Mouse (Mus musculus): ENCODE measurements around the gene Parp11. TPM values are rescaled to one million over a fixed set of nuclear protein-coding genes. Genes with fewer than 3 reads are reported as not detected.

Parp11 gene
- total RNA-seq, 2 experiments from 2014 or later = 35.5 to 38.8 TPM

- DNase-seq (ENCODE audit: extremely low spot score in 1 of 2, low spot score in 1 of 2) = no peak
Measured at GRCm38 (mm10) chr6:127447686-127448460, 1.2 kb downstream of the Parp11 start.

DNA sequence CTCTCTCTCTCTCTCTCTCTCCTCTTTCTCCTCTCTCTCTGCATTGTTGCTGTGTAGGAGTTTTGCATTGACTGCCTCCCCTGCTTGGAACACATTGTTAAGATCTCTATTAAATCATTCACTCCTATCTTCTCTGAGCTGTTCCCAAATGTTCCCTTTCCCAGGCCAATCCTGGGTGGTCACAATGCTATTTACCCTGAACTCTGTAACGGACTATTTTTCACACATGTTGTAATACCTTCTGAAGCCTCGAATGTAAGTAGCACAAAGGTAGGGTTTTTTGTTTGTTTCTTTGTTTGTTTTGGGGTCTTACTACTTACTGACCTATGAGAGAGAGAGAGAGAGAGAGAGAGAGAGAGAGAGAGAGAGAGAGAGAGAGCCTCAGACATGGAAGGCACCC, 2.2 kb downstream of the Parp11 start:
- DNase-seq (ENCODE audit: extremely low spot score in 1 of 2, low spot score in 1 of 2) = no peak

GRCm38 (mm10) chr6:127449531-127450422, 3.1 kb downstream of the Parp11 start:
- DNase-seq (ENCODE audit: extremely low spot score in 1 of 2, low spot score in 1 of 2) = no peak

GRCm38 (mm10) chr6:127453407-127454343, 7.0 kb downstream of the Parp11 start:
- peak; percentile 78 to 90 for DNase-seq (ENCODE audit: extremely low spot score in 1 of 2, low spot score in 1 of 2)

DNA sequence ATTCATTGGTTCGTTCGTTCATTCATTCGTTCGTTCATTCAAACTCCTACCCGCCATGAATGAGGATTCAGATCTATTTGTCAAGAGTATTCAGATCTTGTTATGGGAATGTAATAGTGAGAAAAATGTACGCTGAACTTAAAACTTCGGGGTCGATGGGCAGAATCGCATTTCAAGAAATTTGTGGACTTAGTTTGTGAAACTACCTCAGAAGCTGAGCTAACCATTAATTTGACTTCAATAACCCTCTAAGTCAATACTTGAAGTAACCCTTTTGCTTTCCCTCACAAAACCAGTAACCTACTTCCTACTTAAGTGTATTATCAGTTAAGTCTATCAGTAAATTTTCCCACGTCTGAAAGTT, 7.7 kb downstream of the Parp11 start:
- DNase-seq (ENCODE audit: extremely low spot score in 1 of 2, low spot score in 1 of 2) = no peak

DNA sequence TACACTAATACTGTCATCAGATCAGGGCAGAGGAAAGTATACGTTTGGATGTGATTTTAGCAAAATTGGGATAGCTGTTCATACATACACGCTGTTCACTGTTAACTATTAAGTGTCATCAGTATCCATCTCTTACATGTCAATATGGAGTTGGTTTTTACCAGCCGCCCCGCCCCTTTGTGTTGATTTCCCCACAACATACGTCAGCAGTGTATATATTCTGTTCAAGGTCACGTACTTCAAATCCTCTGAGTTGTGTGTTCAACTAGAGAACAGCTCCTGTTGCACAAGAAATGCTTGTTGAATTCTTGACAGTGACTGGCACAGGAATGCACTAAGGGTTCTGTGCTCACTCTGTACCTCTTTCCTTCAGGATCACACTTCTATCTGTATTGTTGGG, 8.2 kb downstream of the Parp11 start:
- no peak for DNase-seq (ENCODE audit: extremely low spot score in 1 of 2, low spot score in 1 of 2)

DNA sequence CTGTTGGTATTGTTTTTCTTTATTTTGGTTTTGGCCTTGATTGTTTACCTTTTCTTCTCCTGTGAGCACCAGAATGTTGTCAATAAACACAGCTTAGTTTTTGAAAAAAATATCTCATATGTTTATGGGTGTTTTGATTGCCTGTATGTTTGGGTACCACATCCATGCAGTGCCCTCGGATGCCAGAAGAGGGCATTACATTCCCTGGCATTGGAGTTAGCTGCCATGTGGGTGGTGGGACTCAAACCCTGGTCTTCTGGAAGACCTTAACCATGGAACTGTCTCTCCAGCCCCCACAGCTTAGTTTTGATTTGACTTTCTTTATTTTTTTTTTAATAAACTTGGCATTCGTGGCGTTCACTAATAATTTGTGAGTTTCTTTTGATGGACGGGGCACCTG, 8.8 kb downstream of the Parp11 start:
- DNase-seq (ENCODE audit: extremely low spot score in 1 of 2, low spot score in 1 of 2) = no peak

DNA sequence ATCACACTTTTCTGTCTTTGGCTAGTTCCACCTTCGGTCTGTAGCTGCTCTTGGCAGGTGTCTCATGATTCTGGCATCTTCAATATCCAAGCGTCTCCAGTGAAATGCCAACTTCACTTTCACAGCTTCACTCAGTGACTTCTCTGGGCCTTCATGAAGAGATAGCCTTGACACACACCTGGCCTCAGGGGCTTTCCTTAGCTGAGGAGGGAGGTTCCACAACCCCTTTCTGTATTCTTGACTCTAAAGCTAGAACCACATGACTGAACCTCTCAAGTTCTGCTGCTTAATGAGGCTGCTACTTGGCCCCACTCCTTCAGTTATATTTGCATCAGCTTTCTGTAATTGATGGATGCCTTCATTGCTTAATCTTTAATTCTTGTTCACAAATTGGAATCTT, 10.1 kb downstream of the Parp11 start:
- DNase-seq (ENCODE audit: extremely low spot score in 1 of 2, low spot score in 1 of 2) = no peak

DNA sequence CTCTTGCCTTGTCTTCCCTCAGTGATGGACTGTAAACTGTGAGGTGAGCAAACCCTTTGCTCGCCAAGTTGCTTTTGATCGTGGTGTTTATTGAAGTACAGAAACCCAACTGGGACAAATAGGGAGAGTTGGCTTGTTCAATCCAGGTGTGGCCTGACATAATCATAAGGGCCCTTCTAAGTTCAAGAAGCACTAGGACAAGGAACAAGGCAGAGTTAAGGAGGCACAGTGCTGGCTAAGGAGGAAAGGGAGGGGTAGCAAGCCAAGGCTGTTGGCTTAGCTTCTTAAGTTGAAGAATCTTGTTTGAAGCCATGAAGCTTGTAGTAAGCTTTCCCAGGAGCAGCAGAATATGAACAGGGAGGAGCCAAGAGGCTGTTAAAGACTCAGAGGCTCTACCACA, 13.1 kb downstream of the Parp11 start:
- no peak for DNase-seq (ENCODE audit: extremely low spot score in 1 of 2, low spot score in 1 of 2)

GRCm38 (mm10) chr6:127461491-127461890, 14.9 kb downstream of the Parp11 start:
- no peak for DNase-seq (ENCODE audit: extremely low spot score in 1 of 2, low spot score in 1 of 2)

GRCm38 (mm10) chr6:127462251-127462650, 15.6 kb downstream of the Parp11 start:
- DNase-seq (ENCODE audit: extremely low spot score in 1 of 2, low spot score in 1 of 2) = no peak

DNA sequence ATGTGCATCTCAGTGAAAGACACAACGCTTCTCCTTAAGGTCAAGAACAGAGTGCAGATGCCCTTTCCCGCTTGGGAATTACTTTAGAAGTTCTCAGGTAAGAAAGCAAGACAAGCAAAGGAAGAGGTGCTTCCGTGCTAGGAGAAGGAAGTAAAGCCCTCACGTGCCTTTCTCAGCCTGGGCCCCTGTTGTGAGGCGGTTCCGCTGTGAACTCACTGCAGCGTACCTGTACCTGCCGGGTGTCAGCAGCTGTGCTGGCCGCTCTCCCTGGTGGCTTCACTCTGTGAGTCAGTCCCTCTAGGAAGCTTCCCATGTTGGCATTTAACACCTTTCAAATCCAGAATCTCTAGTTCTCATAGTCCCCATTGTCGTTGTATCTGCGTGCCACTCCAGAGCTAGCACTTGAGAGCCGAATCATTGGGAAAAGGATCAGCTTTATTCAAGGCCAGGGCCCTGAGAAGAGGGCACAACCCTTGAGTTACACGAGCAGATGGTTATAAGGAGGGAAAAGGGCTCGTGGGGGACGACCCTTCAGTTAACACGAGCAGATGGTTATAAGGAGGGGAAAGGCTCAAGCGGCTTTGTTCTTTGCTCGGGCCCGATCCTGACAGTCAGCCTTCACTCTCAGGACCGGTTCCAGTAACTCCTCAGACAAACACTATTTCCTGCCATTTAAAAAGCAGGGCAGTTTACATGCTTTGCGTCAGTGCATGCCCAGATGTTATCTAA, 16.8 kb downstream of the Parp11 start:
- no peak for DNase-seq (ENCODE audit: extremely low spot score in 1 of 2, low spot score in 1 of 2)

- no peak for DNase-seq (ENCODE audit: extremely low spot score in 1 of 2, low spot score in 1 of 2)
Measured at GRCm38 (mm10) chr6:127464523-127464922, 17.9 kb downstream of the Parp11 start.

DNA sequence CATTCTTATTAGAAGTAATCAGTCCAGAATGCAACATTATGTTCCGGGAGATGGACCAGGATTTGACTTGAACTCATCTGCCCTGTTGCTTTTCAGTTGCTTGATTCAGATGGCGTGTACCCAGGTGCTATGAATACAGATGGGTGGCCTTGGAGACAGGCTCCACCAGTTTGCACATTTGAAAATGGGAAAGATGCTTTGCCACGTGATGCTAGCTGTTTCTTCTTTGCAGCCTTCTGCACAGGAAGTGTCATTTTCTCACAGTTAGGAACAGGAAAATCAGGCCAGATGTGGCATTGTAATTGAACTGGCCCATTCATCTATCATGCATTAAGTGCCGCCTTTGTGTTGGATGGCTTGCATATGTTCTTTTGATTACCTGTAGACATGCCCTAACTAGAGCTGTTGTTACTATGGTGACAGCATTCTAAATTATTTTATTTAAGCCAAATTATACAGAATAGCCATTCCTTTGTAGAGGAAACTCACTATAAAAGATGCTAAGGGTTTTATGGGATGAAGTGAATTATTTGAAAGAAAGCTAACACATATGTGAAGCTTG, 20.2 kb downstream of the Parp11 start:
- DNase-seq (ENCODE audit: extremely low spot score in 1 of 2, low spot score in 1 of 2) = no peak

- DNase-seq (ENCODE audit: extremely low spot score in 1 of 2, low spot score in 1 of 2) = no peak
Measured at GRCm38 (mm10) chr6:127472078-127472477, 25.4 kb downstream of the Parp11 start.

GRCm38 (mm10) chr6:127473961-127474360, 27.3 kb downstream of the Parp11 start:
- DNase-seq (ENCODE audit: extremely low spot score in 1 of 2, low spot score in 1 of 2) = no peak

GRCm38 (mm10) chr6:127475231-127475630, 28.6 kb downstream of the Parp11 start:
- no peak for DNase-seq (ENCODE audit: extremely low spot score in 1 of 2, low spot score in 1 of 2)

DNA sequence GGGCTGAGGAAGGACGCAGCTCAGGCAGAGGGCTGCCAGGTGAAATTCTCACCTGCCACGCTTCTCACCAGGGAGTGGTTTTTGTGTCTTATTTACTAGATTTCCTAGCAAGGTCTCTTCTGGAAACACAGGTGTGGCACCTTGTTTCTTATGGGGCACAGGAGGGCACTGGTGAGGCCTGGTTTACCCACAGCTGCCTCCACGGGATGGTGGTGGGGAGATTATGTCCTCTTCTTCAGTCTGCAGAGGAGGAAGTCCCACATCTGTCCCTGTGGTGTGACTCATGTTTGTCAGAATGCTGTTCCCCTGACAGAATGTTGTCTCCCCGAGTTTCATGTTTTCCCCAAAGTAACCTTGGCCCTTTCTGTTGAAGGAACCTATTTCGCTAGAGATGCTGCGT, 44.4 kb downstream of the Parp11 start:
- DNase-seq (ENCODE audit: extremely low spot score in 1 of 2, low spot score in 1 of 2) = no peak

GRCm38 (mm10) chr6:127492561-127492960, 45.9 kb downstream of the Parp11 start:
- DNase-seq (ENCODE audit: extremely low spot score in 1 of 2, low spot score in 1 of 2) = no peak

DNA sequence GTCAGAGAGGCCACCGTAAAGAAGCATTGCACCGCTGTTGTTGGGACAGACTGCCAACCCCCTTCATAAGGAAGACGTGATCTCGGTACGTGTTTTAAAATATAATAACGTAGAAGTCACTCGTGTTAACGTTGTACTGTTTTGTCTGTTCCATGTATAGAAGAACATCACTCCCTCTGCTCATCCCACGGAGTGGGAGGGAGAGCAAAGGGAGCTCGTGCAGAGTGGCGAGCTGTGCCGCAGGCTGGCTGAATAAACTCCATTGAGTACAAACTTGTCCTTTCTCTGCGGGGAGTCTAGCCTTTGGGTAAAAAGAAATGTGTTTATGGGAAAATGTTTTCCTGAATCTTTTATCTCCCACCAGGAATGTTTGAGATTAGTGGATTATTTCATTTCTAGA, 47.1 kb downstream of the Parp11 start:
- DNase-seq (ENCODE audit: extremely low spot score in 1 of 2, low spot score in 1 of 2) = no peak
